Mouse (Mus musculus) stomach, embryonic 15.5 days (tissue): ENCODE results near the gene Ly6g. TPM values are rescaled to one million over a fixed set of nuclear protein-coding genes. Genes with fewer than 3 reads are reported as not detected.
"Not testable (repeated sequence)": the region's sequence is repeated elsewhere in the genome, so short reads cannot be mapped to it uniquely, and the experiment has no call there.

Source experiments
- ATAC-seq: fragments of 200-750 bp; cut with Nextera tagmentation; 2 replicates; pipeline ENCODE4 v1.8.0; 2017; ENCODE audit warnings: low read depth, moderate number of reproducible peaks, moderate TSS enrichment; ENCODE audit not compliant: insufficient read depth, low FRiP score
- H3K27ac ChIP-seq: fragments of 300-500 bp; sonication (generic); 2 replicates; pipeline ENCODE4 v1.5.1; 2015; ENCODE audit warnings: mild to moderate bottlenecking, inconsistent platforms
- H3K27me3 ChIP-seq: fragments of 300-500 bp; sonication (generic); replicated peaks from 2 replicates; pipeline ENCODE4 v1.6.1; 2015; ENCODE audit warnings: inconsistent platforms
- H3K36me3 ChIP-seq: fragments of 300-500 bp; sonication (generic); 2 replicates; pipeline ENCODE4 v1.6.1; 2015; ENCODE audit warnings: inconsistent platforms
- H3K4me1 ChIP-seq: fragments of 300-500 bp; sonication (generic); 2 replicates; pipeline ENCODE4 v1.6.1; 2015; ENCODE audit warnings: inconsistent platforms
- H3K4me2 ChIP-seq: fragments of 300-500 bp; sonication (generic); 2 replicates; pipeline ENCODE4 v1.6.1; 2015; ENCODE audit warnings: mild to moderate bottlenecking, inconsistent platforms
- H3K4me3 ChIP-seq: fragments of 300-500 bp; sonication (generic); replicated peaks from 2 replicates; pipeline ENCODE4 v1.5.1; 2015; ENCODE audit warnings: inconsistent platforms
- H3K9ac ChIP-seq: fragments of 300-500 bp; sonication (generic); 2 replicates; pipeline ENCODE4 v1.6.1; 2015; ENCODE audit warnings: inconsistent platforms
- H3K9me3 ChIP-seq: fragments of 300-500 bp; sonication (generic); 2 replicates; pipeline ENCODE4 v1.6.1; 2016; ENCODE audit warnings: inconsistent platforms
- WGBS: fragments of 180-500 bp; shearing (Covaris S2); methylation state at CpG from one replicate; pipeline ENCODE4 v1.1.7; 2015; 5-methylcytosine and 5-hydroxymethylcytosine counted together
- polyA plus RNA-seq: library from polyadenylated mRNA; unstranded; fragments of >200 nt; fragmentation: Nextera tagmentation; extraction: Ambion mirVana; gene quantifications from 2 replicates; pipeline ENCODE4 v1.2.1, GENCODE M21; 2015

The Ly6g gene
- 0.37 and 1.1 TPM in 2 replicates for polyA plus RNA-seq

GRCm38 (mm10) chr15:75154940-75155339 is at the start of gene Ly6g:
Gene Ly6g (plus strand): TSS chr15:75155240.
- no peaks in the 10 kb centered on the region for H3K4me1 ChIP-seq
- WGBS, result 93% methylated on average over 1 of the region's 1 CpGs
- H3K27ac ChIP-seq, result no peak within 1 kb of the TSS
- no peaks in the 10 kb centered on the region for H3K27me3 ChIP-seq
- no peaks in the 10 kb centered on the region for H3K36me3 ChIP-seq
- no peak within 1 kb of the TSS for H3K4me3 ChIP-seq
- H3K9me3 ChIP-seq, result no peaks in the 10 kb centered on the region
- ATAC-seq, result no peak
- no peak within 1 kb of the TSS for H3K9ac ChIP-seq
- no peak within 1 kb of the TSS for H3K4me2 ChIP-seq

- not testable (repeated sequence) for H3K9me3 ChIP-seq, H3K36me3 ChIP-seq, H3K4me2 ChIP-seq, H3K9ac ChIP-seq, H3K27me3 ChIP-seq, H3K4me3 ChIP-seq, H3K27ac ChIP-seq, ATAC-seq, H3K4me1 ChIP-seq
- WGBS, result 57% methylated on average over 2 of the region's 5 CpGs
Measured at GRCm38 (mm10) chr15:75110424-75110823, 44.6 kb upstream of the Ly6g start.

- H3K9me3 ChIP-seq, ATAC-seq, H3K4me2 ChIP-seq, H3K9ac ChIP-seq, H3K27ac ChIP-seq, H3K27me3 ChIP-seq, H3K4me3 ChIP-seq, H3K4me1 ChIP-seq, H3K36me3 ChIP-seq: not testable (repeated sequence)
- whole genome bisulfite sequencing, result 100% methylated on average over 1 of the region's 1 CpGs
Measured at GRCm38 (mm10) chr15:75111861-75112630, 43.0 kb upstream of the Ly6g start, which contains the start of gene Ly6c2. Gene Ly6c2 (minus strand): TSS chr15:75111970.

GRCm38 (mm10) chr15:75116525-75116924 is 38.5 kb upstream of the Ly6g start:
- Histone ChIP-seq H3K4me2 (no peak overlapping the region), H3K9ac (no peak overlapping the region), H3K4me3 (no peak overlapping the region), H3K27ac (no peak overlapping the region), H3K27me3 (no peaks in the 10 kb centered on the region), H3K4me1 (no peaks in the 10 kb centered on the region), H3K9me3 (no peaks in the 10 kb centered on the region), H3K36me3 (no peaks in the 10 kb centered on the region)
- 83% methylated on average over 2 of the region's 2 CpGs for WGBS
- no peak for ATAC-seq

GRCm38 (mm10) chr15:75117481-75117880 is 37.6 kb upstream of the Ly6g start:
- H3K27ac ChIP-seq, H3K27me3 ChIP-seq, ATAC-seq, H3K9ac ChIP-seq, H3K4me3 ChIP-seq, H3K4me1 ChIP-seq, H3K4me2 ChIP-seq, H3K9me3 ChIP-seq, H3K36me3 ChIP-seq: not testable (repeated sequence)
- 93% methylated on average over 5 of the region's 5 CpGs for WGBS

GRCm38 (mm10) chr15:75118742-75119141 is 36.3 kb upstream of the Ly6g start:
- H3K27me3 ChIP-seq, H3K36me3 ChIP-seq, H3K4me1 ChIP-seq, H3K27ac ChIP-seq, H3K9me3 ChIP-seq, H3K4me3 ChIP-seq, H3K9ac ChIP-seq, ATAC-seq, H3K4me2 ChIP-seq: not testable (repeated sequence)
- WGBS, result 34% methylated on average over 6 of the region's 7 CpGs

GRCm38 (mm10) chr15:75120066-75120465 is 35.0 kb upstream of the Ly6g start:
- no peak for ATAC-seq
- WGBS, result 6% methylated on average over 2 of the region's 2 CpGs
- Histone ChIP-seq H3K27me3 (no peaks in the 10 kb centered on the region), H3K36me3 (no peaks in the 10 kb centered on the region), H3K4me2 (no peak overlapping the region), H3K9ac (no peak overlapping the region), H3K27ac (no peak overlapping the region), H3K9me3 (no peaks in the 10 kb centered on the region), H3K4me3 (no peak overlapping the region), H3K4me1 (no peaks in the 10 kb centered on the region)

GRCm38 (mm10) chr15:75132346-75132745 is 22.7 kb upstream of the Ly6g start:
- not testable (repeated sequence) for H3K4me2 ChIP-seq, H3K9ac ChIP-seq, H3K9me3 ChIP-seq, H3K27me3 ChIP-seq, ATAC-seq, H3K27ac ChIP-seq, H3K4me3 ChIP-seq, H3K36me3 ChIP-seq, H3K4me1 ChIP-seq
- WGBS, result 80% methylated on average over 2 of the region's 2 CpGs

GRCm38 (mm10) chr15:75135090-75135783 is 19.8 kb upstream of the Ly6g start:
- H3K4me2 ChIP-seq, H3K4me1 ChIP-seq, H3K27me3 ChIP-seq, H3K36me3 ChIP-seq, H3K9me3 ChIP-seq, H3K27ac ChIP-seq, ATAC-seq, H3K9ac ChIP-seq, H3K4me3 ChIP-seq: not testable (repeated sequence)
- 70% methylated on average over 2 of the region's 2 CpGs for WGBS

- not testable (repeated sequence) for H3K9ac ChIP-seq, H3K27me3 ChIP-seq, H3K4me1 ChIP-seq, H3K4me2 ChIP-seq, H3K9me3 ChIP-seq, H3K4me3 ChIP-seq, H3K27ac ChIP-seq, ATAC-seq, H3K36me3 ChIP-seq
- WGBS, result 63% methylated on average over 3 of the region's 3 CpGs
Measured at GRCm38 (mm10) chr15:75137739-75138138, 17.3 kb upstream of the Ly6g start.

- not testable (repeated sequence) for H3K4me3 ChIP-seq, H3K4me1 ChIP-seq, ATAC-seq, H3K27me3 ChIP-seq, H3K36me3 ChIP-seq, H3K9ac ChIP-seq, H3K27ac ChIP-seq, H3K9me3 ChIP-seq, H3K4me2 ChIP-seq
- 45% methylated on average over 6 of the region's 6 CpGs for WGBS
Measured at GRCm38 (mm10) chr15:75141812-75142360, 13.2 kb upstream of the Ly6g start.

- H3K27me3 ChIP-seq, result no peaks in the 10 kb centered on the region
- no peak overlapping the region for H3K27ac ChIP-seq
- no peaks in the 10 kb centered on the region for H3K4me1 ChIP-seq
- no peak overlapping the region for H3K9ac ChIP-seq
- WGBS, result 59% methylated on average over 3 of the region's 3 CpGs
- H3K4me2 ChIP-seq, result no peak overlapping the region
- H3K4me3 ChIP-seq, result no peak overlapping the region
- no peak for ATAC-seq
- no peaks in the 10 kb centered on the region for H3K36me3 ChIP-seq
- no peaks in the 10 kb centered on the region for H3K9me3 ChIP-seq
Measured at GRCm38 (mm10) chr15:75143735-75144134, 11.3 kb upstream of the Ly6g start.
